Comparison of ENCODE assay signal across 8 mouse cellular contexts in genomic region chr8:79562071-79562581, GRCm38 (mm10).
DNase-seq lines count a peak whose midpoint lies in the region; ATAC-seq lines count a peak whose summit lies in the region.

No protein-coding gene starts in this region.

- H3K27ac ChIP-seq in hindbrain, embryonic 16.5 days (ENCODE audit: low read depth, low read length): peak overlapping the region; percentile 18; the same call in 1 of the 2 replicates
- H3K27ac ChIP-seq in neural tube, embryonic 12.5 days: no peak overlapping the region

- H3K36me3 ChIP-seq in hindbrain, embryonic 16.5 days (ENCODE audit: control insufficient read depth, insufficient read depth, low read length): no peaks in the 10 kb centered on the region
- H3K36me3 ChIP-seq in neural tube, embryonic 12.5 days: no peaks in the 10 kb centered on the region

- 59% methylated on average over 11 of the region's 11 CpGs for WGBS in hindbrain, embryonic 16.5 days
- WGBS in neural tube, embryonic 12.5 days: 55% methylated on average over 11 of the region's 11 CpGs

- no peaks in the 10 kb centered on the region for H3K9me3 ChIP-seq in hindbrain, embryonic 16.5 days (ENCODE audit: control insufficient read depth, low read length)
- H3K9me3 ChIP-seq in neural tube, embryonic 12.5 days: no peaks in the 10 kb centered on the region

- H3K4me2 ChIP-seq in hindbrain, embryonic 16.5 days (ENCODE audit: low read length): peak overlapping the region; percentile 17; the same call in 1 of the 2 replicates
- H3K4me2 ChIP-seq in neural tube, embryonic 12.5 days (replicated peaks): no peak overlapping the region; the same call in 1 of the 2 replicates

- H3K4me3 ChIP-seq in hindbrain, embryonic 16.5 days (ENCODE audit: low read length): no peak overlapping the region
- no peak overlapping the region for H3K4me3 ChIP-seq in neural tube, embryonic 12.5 days

- H3K4me1 ChIP-seq in hindbrain, embryonic 16.5 days (ENCODE audit: control insufficient read depth, insufficient read depth, low read depth, low read length): no peaks in the 10 kb centered on the region
- no peaks in the 10 kb centered on the region for H3K4me1 ChIP-seq in neural tube, embryonic 12.5 days

- peak; percentile 63; the same call in 1 of the 2 replicates for ATAC-seq in hindbrain, embryonic 16.5 days
- ATAC-seq in neural tube, embryonic 12.5 days (ENCODE audit: low FRiP score, low read depth): peak; percentile 50; the same call in 1 of the 2 replicates
- ATAC-seq in monocyte, adult 5-6 weeks (replicated peaks; ENCODE audit: insufficient number of reproducible peaks, low FRiP score, low TSS enrichment, poor library complexity, severe bottlenecking): no peak

- H3K9ac ChIP-seq in hindbrain, embryonic 16.5 days (ENCODE audit: low read depth, low read length): no peak overlapping the region
- no peak overlapping the region for H3K9ac ChIP-seq in neural tube, embryonic 12.5 days

- no peaks in the 10 kb centered on the region for H3K27me3 ChIP-seq in hindbrain, embryonic 16.5 days (replicated peaks; ENCODE audit: control insufficient read depth, insufficient read depth, low read length)
- no peaks in the 10 kb centered on the region for H3K27me3 ChIP-seq in neural tube, embryonic 12.5 days (replicated peaks)

- DNase-seq in adrenal gland, adult 2 months: peak; percentile 10
- DNase-seq in adrenal gland, postnatal 4 days (ENCODE audit: low spot score in 2 of 2): no peak
- DNase-seq in ZHBTc4 (ENCODE audit: low read depth, low spot score): peak; percentile 37
- DNase-seq in gastrocnemius, adult 18-20 months (ENCODE audit: low spot score): peak; percentile 41
- DNase-seq in cerebellum, postnatal 14 days: no peak

Comparison
In these comparisons a context has a peak if more than half of its experiments do, and no peak if none do; other contexts are left out.
1. DNase-seq: peak in adrenal gland, adult 2 months (single experiment), ZHBTc4 (single experiment) and gastrocnemius, adult 18-20 months (single experiment); none in adrenal gland, postnatal 4 days (0 of 2) and cerebellum, postnatal 14 days (0 of 2).